Mouse (Mus musculus): ENCODE results near the gene Atg2b. TPM values are rescaled to one million over a fixed set of nuclear protein-coding genes. Genes with fewer than 3 reads are reported as not detected.

Atg2b gene
- polyA plus RNA-seq, 1 experiment, result not detected

GRCm38 (mm10) chr12:105721452-105722132, 36.6 kb upstream of the Atg2b start:
- 48% methylated on average over 14 of the region's 14 CpGs for WGBS
- Histone ChIP-seq H3K4me1 (ENCODE audit: control insufficient read depth, insufficient read depth, low read length) (no peaks in the 10 kb centered on the region; the same call in 1 of the 2 replicates), H3K27ac (ENCODE audit: insufficient read depth, low read depth, low read length) (no peak overlapping the region), H3K4me3 (ENCODE audit: insufficient read depth, low read depth, low read length) (no peak overlapping the region)
- TF ChIP-seq POLR2A (IDR thresholded peaks at IDR 0.05; ENCODE audit: insufficient read depth, low read depth, low read length) (no peak), CTCF (IDR thresholded peaks at IDR 0.05; ENCODE audit: insufficient read depth, low read depth, low read length) (no peak)

GRCm38 (mm10) chr12:105720196-105720595, 35.2 kb upstream of the Atg2b start:
- TF ChIP-seq POLR2A (IDR thresholded peaks at IDR 0.05; ENCODE audit: insufficient read depth, low read depth, low read length), result no peak
- TF ChIP-seq CTCF (IDR thresholded peaks at IDR 0.05; ENCODE audit: insufficient read depth, low read depth, low read length), result no peak
- WGBS, result 72% methylated on average over 3 of the region's 3 CpGs
- H3K4me3 ChIP-seq (ENCODE audit: insufficient read depth, low read depth, low read length), result no peak overlapping the region
- no peaks in the 10 kb centered on the region; the same call in 1 of the 2 replicates for H3K4me1 ChIP-seq (ENCODE audit: control insufficient read depth, insufficient read depth, low read length)
- no peak overlapping the region for H3K27ac ChIP-seq (ENCODE audit: insufficient read depth, low read depth, low read length)

DNA sequence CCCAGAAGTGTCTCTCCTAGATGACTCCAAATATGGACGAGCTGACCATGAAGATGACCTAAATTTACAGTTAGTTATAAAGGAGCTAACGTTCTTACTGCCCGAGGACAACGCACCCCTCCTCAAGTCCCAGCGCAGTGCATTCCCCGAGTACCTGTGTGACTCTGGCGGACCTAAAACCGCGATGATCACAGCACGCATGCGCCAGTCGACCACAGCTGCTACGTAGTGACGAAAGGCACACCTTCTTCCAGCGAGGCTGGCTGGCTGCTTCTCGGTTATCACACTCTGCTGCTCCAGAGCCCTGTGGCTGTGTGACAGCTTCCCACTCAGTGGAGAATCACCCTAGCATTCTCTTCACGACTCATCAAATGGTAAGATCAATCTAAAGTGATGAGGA, 33.6 kb upstream of the Atg2b start:
- WGBS, result 71% methylated on average over 17 of the region's 17 CpGs
- Histone ChIP-seq H3K27ac (ENCODE audit: insufficient read depth, low read depth, low read length) (no peak overlapping the region), H3K4me1 (ENCODE audit: control insufficient read depth, insufficient read depth, low read length) (no peaks in the 10 kb centered on the region; the same call in 1 of the 2 replicates), H3K4me3 (ENCODE audit: insufficient read depth, low read depth, low read length) (peak overlapping the region; percentile 15; the same call in 1 of the 2 replicates)
- no peak for TF ChIP-seq POLR2A (IDR thresholded peaks at IDR 0.05; ENCODE audit: insufficient read depth, low read depth, low read length)
- TF ChIP-seq CTCF (IDR thresholded peaks at IDR 0.05; ENCODE audit: insufficient read depth, low read depth, low read length), result no peak

- TF ChIP-seq CTCF (IDR thresholded peaks at IDR 0.05; ENCODE audit: insufficient read depth, low read depth, low read length), result no peak
- TF ChIP-seq POLR2A (IDR thresholded peaks at IDR 0.05; ENCODE audit: insufficient read depth, low read depth, low read length), result no peak
These were observed 20.9 kb upstream of the Atg2b start, which contains the start of gene Ak7 for GRCm38 (mm10) chr12:105705799-105706487. Gene Ak7, plus strand, starts transcription at chr12:105705976.

DNA sequence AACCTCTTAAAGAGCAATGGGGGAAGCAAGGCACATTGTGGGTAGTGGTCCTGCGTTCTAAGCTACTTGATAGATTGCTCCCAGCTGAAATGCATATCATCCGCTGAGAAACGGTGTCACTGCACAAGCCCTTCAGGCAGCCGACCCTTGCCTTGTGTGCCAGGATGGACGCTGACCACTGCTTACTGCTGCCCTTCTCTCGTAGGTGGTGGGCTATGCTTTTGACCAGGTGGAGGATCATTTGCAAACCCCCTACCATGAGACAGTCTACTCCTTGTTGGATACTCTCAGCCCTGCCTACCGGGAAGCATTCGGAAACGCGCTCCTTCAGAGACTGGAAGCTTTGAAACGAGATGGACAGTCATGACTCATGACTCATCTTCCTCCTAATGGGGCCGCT, 15.4 kb upstream of the Atg2b start:
- Histone ChIP-seq H3K4me3 (ENCODE audit: insufficient read depth, low read depth, low read length) (no peak overlapping the region), H3K4me1 (ENCODE audit: control insufficient read depth, insufficient read depth, low read length) (no peaks in the 10 kb centered on the region), H3K27ac (ENCODE audit: insufficient read depth, low read depth, low read length) (no peak overlapping the region)
- TF ChIP-seq POLR2A (IDR thresholded peaks at IDR 0.05; ENCODE audit: insufficient read depth, low read depth, low read length) (no peak), CTCF (IDR thresholded peaks at IDR 0.05; ENCODE audit: insufficient read depth, low read depth, low read length) (no peak)
- 94% methylated on average over 12 of the region's 12 CpGs for WGBS

More at GRCm38 (mm10) chr12:105705799-105706487, 20.9 kb upstream of the Atg2b start, which contains the start of gene Ak7:
- WGBS, result 26% methylated on average over 22 of the region's 22 CpGs
- no peak within 1 kb of the TSS for H3K4me3 ChIP-seq (ENCODE audit: insufficient read depth, low read depth, low read length)
- H3K27ac ChIP-seq (ENCODE audit: insufficient read depth, low read depth, low read length), result no peak within 1 kb of the TSS
- no peaks in the 10 kb centered on the region for H3K4me1 ChIP-seq (ENCODE audit: control insufficient read depth, insufficient read depth, low read length)

- Histone ChIP-seq H3K4me1 (ENCODE audit: control insufficient read depth, insufficient read depth, low read length) (no peaks in the 10 kb centered on the region), H3K4me3 (ENCODE audit: insufficient read depth, low read depth, low read length) (no peak overlapping the region), H3K27ac (ENCODE audit: insufficient read depth, low read depth, low read length) (no peak overlapping the region)
- TF ChIP-seq POLR2A (IDR thresholded peaks at IDR 0.05; ENCODE audit: insufficient read depth, low read depth, low read length) (no peak), CTCF (IDR thresholded peaks at IDR 0.05; ENCODE audit: insufficient read depth, low read depth, low read length) (no peak)
- WGBS, result 95% methylated on average over 8 of the region's 8 CpGs
These were observed 12.2 kb upstream of the Atg2b start for GRCm38 (mm10) chr12:105697104-105697780.

DNA sequence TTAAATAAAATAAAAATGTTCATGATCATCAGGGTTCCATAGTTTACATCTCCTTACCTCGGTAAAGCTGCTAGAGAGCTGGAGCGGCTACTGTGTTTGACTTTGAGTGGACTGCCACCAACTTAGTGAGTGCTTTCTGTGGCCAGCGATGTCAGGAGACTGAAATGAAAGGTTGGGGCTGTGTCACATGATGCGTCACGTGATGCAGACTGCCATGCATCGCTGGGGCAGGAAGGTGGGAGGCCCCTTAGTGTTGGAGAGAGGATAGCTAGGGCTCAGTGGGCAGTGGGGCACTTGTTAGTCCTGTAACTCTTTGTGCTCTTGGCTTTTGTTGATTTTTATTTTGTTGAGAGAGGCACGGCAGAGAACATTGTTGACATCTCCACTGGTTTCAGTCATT, 10.8 kb upstream of the Atg2b start:
- TF ChIP-seq POLR2A (IDR thresholded peaks at IDR 0.05; ENCODE audit: insufficient read depth, low read depth, low read length), result no peak
- TF ChIP-seq CTCF (IDR thresholded peaks at IDR 0.05; ENCODE audit: insufficient read depth, low read depth, low read length), result no peak
- Histone ChIP-seq H3K27ac (ENCODE audit: insufficient read depth, low read depth, low read length) (no peak overlapping the region), H3K4me3 (ENCODE audit: insufficient read depth, low read depth, low read length) (no peak overlapping the region), H3K4me1 (ENCODE audit: control insufficient read depth, insufficient read depth, low read length) (no peaks in the 10 kb centered on the region)
- WGBS, result 88% methylated on average over 7 of the region's 7 CpGs

- 81% methylated on average over 2 of the region's 2 CpGs for WGBS
- no peak for TF ChIP-seq CTCF (IDR thresholded peaks at IDR 0.05; ENCODE audit: insufficient read depth, low read depth, low read length)
- no peak for TF ChIP-seq POLR2A (IDR thresholded peaks at IDR 0.05; ENCODE audit: insufficient read depth, low read depth, low read length)
- no peak overlapping the region for H3K27ac ChIP-seq (ENCODE audit: insufficient read depth, low read depth, low read length)
- H3K4me3 ChIP-seq (ENCODE audit: insufficient read depth, low read depth, low read length), result no peak overlapping the region
- no peaks in the 10 kb centered on the region for H3K4me1 ChIP-seq (ENCODE audit: control insufficient read depth, insufficient read depth, low read length)
These were observed 9.0 kb upstream of the Atg2b start for GRCm38 (mm10) chr12:105694021-105694420.

- WGBS, result 92% methylated on average over 13 of the region's 13 CpGs
- no peak overlapping the region for H3K27ac ChIP-seq (ENCODE audit: insufficient read depth, low read depth, low read length)
- H3K4me3 ChIP-seq (ENCODE audit: insufficient read depth, low read depth, low read length), result no peak overlapping the region
- no peaks in the 10 kb centered on the region for H3K4me1 ChIP-seq (ENCODE audit: control insufficient read depth, insufficient read depth, low read length)
- no peak for TF ChIP-seq POLR2A (IDR thresholded peaks at IDR 0.05; ENCODE audit: insufficient read depth, low read depth, low read length)
- no peak for TF ChIP-seq CTCF (IDR thresholded peaks at IDR 0.05; ENCODE audit: insufficient read depth, low read depth, low read length)
These were observed 4.4 kb upstream of the Atg2b start for GRCm38 (mm10) chr12:105689435-105689834.

Data from olfactory bulb, adult 2 months (tissue).